Mouse (Mus musculus) frontal cortex, postnatal 25 days (tissue): Measurements from ENCODE around the gene Cdc7.
"Not testable (repeated sequence)": the region's sequence is repeated elsewhere in the genome, so short reads cannot be mapped to it uniquely, and the experiment has no call there.

Experiments
- DNase-seq, 2 experiments: peaks; one replicate each; pipeline ENCODE4 v3.0.0; 2022; ENCODE audit warnings: low spot score in 2 of 2

Cdc7 gene

GRCm38 (mm10) chr5:106963584-106964512, at the start of gene Cdc7:
Cdc7 (plus strand) TSS chr5:106964322.
- peak; percentile 85 to 90 for DNase-seq

- DNase-seq = no peak
Measured at GRCm38 (mm10) chr5:106919315-106919714, 44.8 kb upstream of the Cdc7 start.

- DNase-seq = peak; percentile 40 to 49
Measured at GRCm38 (mm10) chr5:106925488-106926368, 38.4 kb upstream of the Cdc7 start, which contains the start of gene Hfm1. Hfm1 (minus strand) TSS chr5:106926321.

GRCm38 (mm10) chr5:106926369-106926686, 37.8 kb upstream of the Cdc7 start:
- DNase-seq = no peak

- no peak for DNase-seq
Measured at GRCm38 (mm10) chr5:106927996-106928395, 36.1 kb upstream of the Cdc7 start.

- no peak for DNase-seq
Measured at GRCm38 (mm10) chr5:106946342-106946741, 17.8 kb upstream of the Cdc7 start.

GRCm38 (mm10) chr5:106948683-106949082, 15.4 kb upstream of the Cdc7 start:
- no peak for DNase-seq

- no peak for DNase-seq
Measured at GRCm38 (mm10) chr5:106956467-106956866, 7.7 kb upstream of the Cdc7 start.

GRCm38 (mm10) chr5:106959031-106959430, 5.1 kb upstream of the Cdc7 start:
- no peak for DNase-seq

GRCm38 (mm10) chr5:106960451-106960850, 3.7 kb upstream of the Cdc7 start:
- DNase-seq = no peak

GRCm38 (mm10) chr5:106964513-106965014, 442 bp downstream of the Cdc7 start:
- DNase-seq = no peak

- no peak for DNase-seq
Measured at GRCm38 (mm10) chr5:106966443-106966842, 2.3 kb downstream of the Cdc7 start.

- DNase-seq = no peak
Measured at GRCm38 (mm10) chr5:106967578-106967977, 3.5 kb downstream of the Cdc7 start.

GRCm38 (mm10) chr5:106973883-106974282, 9.8 kb downstream of the Cdc7 start:
- DNase-seq = no peak

GRCm38 (mm10) chr5:106979156-106979555, 15.0 kb downstream of the Cdc7 start:
- no peak for DNase-seq

- no peak for DNase-seq
Measured at GRCm38 (mm10) chr5:106982298-106982952, 18.3 kb downstream of the Cdc7 start.

- DNase-seq = not testable (repeated sequence)
Measured at GRCm38 (mm10) chr5:106984934-106985333, 20.8 kb downstream of the Cdc7 start.

GRCm38 (mm10) chr5:106985594-106985993, 21.5 kb downstream of the Cdc7 start:
- no peak for DNase-seq

GRCm38 (mm10) chr5:106989181-106989580, 25.1 kb downstream of the Cdc7 start:
- DNase-seq = no peak

GRCm38 (mm10) chr5:106989786-106990185, 25.7 kb downstream of the Cdc7 start:
- no peak for DNase-seq

GRCm38 (mm10) chr5:106990639-106991299, 26.6 kb downstream of the Cdc7 start:
- peak; percentile 6 to 10 for DNase-seq
